Mouse (Mus musculus) G1E (cell line): Measurements from ENCODE around the gene Spocd1. TPM values are rescaled to one million over a fixed set of nuclear protein-coding genes. Genes with fewer than 3 reads are reported as not detected.

ENCODE experiments used
- ATAC-seq: 2 replicates; pipeline ENCODE4 v1.8.0; 2016; ENCODE audit warnings: mild to moderate bottlenecking; ENCODE audit not compliant: insufficient number of reproducible peaks, poor library complexity, low FRiP score, severe bottlenecking; ENCODE audit errors: extremely low read depth
- DNase-seq: peaks from one replicate; pipeline ENCODE4 v3.0.0; 2012; ENCODE audit warnings: low spot score
- H3K27me3 ChIP-seq: 2 replicates; pipeline ENCODE4 v1.6.1; 2012; ENCODE audit warnings: mild to moderate bottlenecking, low read length, inconsistent platforms; ENCODE audit not compliant: insufficient read depth
- H3K36me3 ChIP-seq: replicated peaks from 2 replicates; pipeline ENCODE3; 2012; ENCODE audit warnings: mild to moderate bottlenecking, inconsistent platforms
- H3K4me1 ChIP-seq: 2 replicates; pipeline ENCODE4 v1.6.1; 2012; ENCODE audit warnings: low read depth, low read length, inconsistent platforms, mixed read lengths; ENCODE audit not compliant: insufficient read depth
- H3K4me3 ChIP-seq: 2 replicates; pipeline ENCODE4 v1.5.1; 2012; ENCODE audit warnings: low read depth, mild to moderate bottlenecking, inconsistent platforms, low read length, moderate library complexity, mixed read lengths
- H3K9me3 ChIP-seq: replicated peaks from 2 replicates; pipeline ENCODE4 v1.6.1; 2012; ENCODE audit warnings: inconsistent platforms
- CTCF ChIP-seq: IDR thresholded peaks from 2 replicates; pipeline ENCODE4 v1.5.1; 2012; ENCODE audit warnings: low read depth, low read length, inconsistent platforms, mixed read lengths
- GATA1 ChIP-seq: IDR thresholded peaks from 2 replicates; pipeline ENCODE4 v1.6.1; 2012; ENCODE audit warnings: borderline replicate concordance, low read length, inconsistent platforms, mixed read lengths
- GATA2 ChIP-seq: IDR thresholded peaks from 2 replicates; pipeline ENCODE4 v1.6.1; 2012; ENCODE audit warnings: low read depth, low read length, inconsistent platforms, borderline replicate concordance
- POLR2AphosphoS5 ChIP-seq: IDR thresholded peaks from 2 replicates; pipeline ENCODE4 v1.6.1; 2012; ENCODE audit warnings: low read depth, low read length, inconsistent platforms; ENCODE audit not compliant: insufficient replicate concordance
- TAL1 ChIP-seq: conservative IDR thresholded peaks from 2 replicates; pipeline ENCODE4 v1.6.1; 2012; ENCODE audit warnings: low read depth, low read length, inconsistent platforms, mixed read lengths
- polyA plus RNA-seq: library from polyadenylated mRNA; stranded (reverse); fragments of >175 nt; gene quantifications from 2 replicates; pipeline ENCODE4 v1.2.3, GENCODE M21; 2012
- total RNA-seq, 2 experiments: library from RNA; stranded (forward) in 1 of 2; stranded (reverse) in 1 of 2; fragments of 200-1000 nt in 1 of 2; fragments of >200 nt in 1 of 2; fragmentation: Nextera tagmentation in 1 of 2; gene quantifications; 2 replicates each; pipeline ENCODE4 v1.2.3; 2014 to 2017

Gene Spocd1
- total and polyA plus RNA-seq, 3 experiments = not detected

DNA sequence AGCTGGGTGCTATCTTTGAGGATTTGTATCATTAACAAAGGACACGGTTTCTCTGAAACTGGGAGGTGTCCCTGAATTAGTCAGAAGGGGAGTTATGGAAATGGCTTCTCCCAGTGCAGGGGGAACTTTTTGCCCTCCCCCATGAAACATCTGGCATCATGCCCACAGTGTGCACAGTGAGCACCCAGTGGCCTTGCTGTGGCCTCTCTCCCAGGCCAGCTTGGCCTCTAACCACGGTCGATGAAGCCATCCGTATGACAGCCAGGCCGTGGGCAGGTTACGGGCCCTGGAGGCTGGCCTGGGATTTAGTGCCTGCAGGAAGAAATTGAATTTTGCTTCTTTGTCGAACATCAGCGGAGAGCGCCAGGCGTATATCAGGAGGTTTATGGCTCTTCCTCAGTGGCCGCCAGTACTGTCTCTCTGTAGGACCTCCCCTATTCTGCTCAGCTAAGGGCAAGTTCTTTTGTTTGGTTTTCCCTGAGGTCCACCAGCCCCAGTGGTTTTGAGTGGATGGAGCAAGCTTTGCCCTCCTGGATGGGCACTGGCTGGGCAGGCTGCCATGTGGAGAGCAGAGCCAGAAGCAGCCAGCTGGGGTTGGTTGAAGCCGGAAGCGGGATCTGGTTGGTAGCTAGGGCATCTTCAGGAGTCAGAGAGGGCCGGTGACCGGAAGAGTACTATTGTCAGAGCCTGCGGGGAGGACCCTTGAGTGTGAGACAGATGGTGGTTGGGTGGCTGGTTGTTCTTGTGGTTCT, 65.1 kb downstream of the Spocd1 start:
- Histone ChIP-seq H3K9me3 (no peaks in the 10 kb centered on the region), H3K27me3 (peaks cover 38% of the 10 kb centered on the region), H3K4me1 (no peaks in the 10 kb centered on the region), H3K4me3 (no peak overlapping the region), H3K36me3 (no peaks in the 10 kb centered on the region)
- TF ChIP-seq CTCF = no peak
- no peak for TF ChIP-seq TAL1
- no peak for TF ChIP-seq GATA2
- no peak for TF ChIP-seq POLR2AphosphoS5
- TF ChIP-seq GATA1 = no peak
- no peak for DNase-seq
- ATAC-seq = no peak

DNA sequence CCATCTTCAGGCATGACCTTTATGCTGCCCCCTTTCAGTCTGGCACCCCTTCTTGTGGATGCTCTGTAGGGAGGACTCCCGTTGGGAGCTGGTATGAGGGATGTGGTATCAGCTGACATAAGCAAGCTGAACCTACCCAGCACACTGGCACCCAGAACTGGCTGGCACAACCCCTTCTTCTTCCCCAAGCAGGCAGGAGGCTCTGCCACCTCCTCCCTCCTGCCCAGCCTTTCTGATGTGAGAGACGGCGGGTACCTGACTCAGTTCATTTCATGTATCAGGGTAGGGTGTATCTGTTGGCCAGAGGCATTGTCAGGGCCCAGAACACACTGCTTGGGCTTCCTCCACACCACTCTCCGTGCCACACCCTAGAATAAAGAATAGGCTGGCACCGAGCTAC, 65.7 kb downstream of the Spocd1 start:
- Histone ChIP-seq H3K27me3 (peaks cover 38% of the 10 kb centered on the region), H3K36me3 (no peaks in the 10 kb centered on the region), H3K9me3 (no peaks in the 10 kb centered on the region), H3K4me3 (no peak overlapping the region), H3K4me1 (no peaks in the 10 kb centered on the region)
- ATAC-seq = no peak
- DNase-seq = no peak
- TF ChIP-seq GATA1 (no peak), CTCF (no peak), GATA2 (no peak), POLR2AphosphoS5 (no peak), TAL1 (no peak)

DNA sequence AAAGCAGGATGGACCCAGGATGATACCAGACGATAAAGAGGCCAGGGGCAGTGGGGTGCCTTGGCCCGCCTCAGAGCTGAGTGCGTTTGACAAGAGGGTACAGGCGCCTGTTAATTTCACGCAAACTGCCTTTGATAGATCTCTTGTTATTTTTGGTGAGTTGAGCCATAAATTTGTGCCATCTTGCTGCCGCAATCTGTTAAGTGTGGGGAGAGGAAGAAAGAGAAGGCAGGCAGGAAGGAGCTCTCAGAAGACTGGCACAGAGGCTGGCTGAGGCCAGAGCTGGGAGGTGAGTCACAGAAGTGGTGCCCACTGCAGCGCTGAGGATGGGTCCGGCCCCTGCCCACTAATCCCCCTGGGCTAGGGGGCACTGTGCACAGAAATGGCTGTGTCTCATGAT, 66.2 kb downstream of the Spocd1 start:
- H3K27me3 ChIP-seq = peaks cover 37% of the 10 kb centered on the region
- no peaks in the 10 kb centered on the region for H3K9me3 ChIP-seq
- DNase-seq = no peak
- H3K4me1 ChIP-seq = no peaks in the 10 kb centered on the region
- TF ChIP-seq TAL1 = no peak
- TF ChIP-seq GATA1 = no peak
- TF ChIP-seq CTCF = no peak
- no peak for TF ChIP-seq GATA2
- TF ChIP-seq POLR2AphosphoS5 = no peak
- no peaks in the 10 kb centered on the region for H3K36me3 ChIP-seq
- no peak for ATAC-seq
- no peak overlapping the region for H3K4me3 ChIP-seq

DNA sequence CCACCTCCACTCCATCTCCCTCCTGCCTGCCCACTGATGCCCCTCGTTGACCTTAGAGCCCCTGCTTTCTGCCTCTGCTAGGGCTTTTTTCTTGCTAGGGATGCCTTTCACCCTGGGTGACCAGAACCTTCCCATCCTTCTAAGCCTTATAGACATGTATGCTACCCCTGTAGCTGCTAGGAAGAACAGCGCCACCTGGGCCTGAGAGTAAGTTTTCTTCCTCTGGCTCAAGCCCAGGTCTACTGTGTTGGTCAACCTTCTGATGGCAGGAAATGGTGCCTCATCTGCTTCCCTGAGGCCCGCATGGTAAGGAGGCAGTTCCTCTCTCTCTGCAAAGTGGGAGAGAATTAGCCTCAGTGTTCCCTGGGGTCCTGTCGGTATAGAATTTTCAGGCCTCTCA, 67.0 kb downstream of the Spocd1 start:
- no peak overlapping the region for H3K4me3 ChIP-seq
- TF ChIP-seq POLR2AphosphoS5 = no peak
- TF ChIP-seq GATA1 = no peak
- TF ChIP-seq CTCF = no peak
- no peak for TF ChIP-seq GATA2
- no peak for TF ChIP-seq TAL1
- H3K4me1 ChIP-seq = no peaks in the 10 kb centered on the region
- H3K36me3 ChIP-seq = no peaks in the 10 kb centered on the region
- ATAC-seq = no peak
- no peaks in the 10 kb centered on the region for H3K9me3 ChIP-seq
- H3K27me3 ChIP-seq = peaks cover 32% of the 10 kb centered on the region
- no peak for DNase-seq

DNA sequence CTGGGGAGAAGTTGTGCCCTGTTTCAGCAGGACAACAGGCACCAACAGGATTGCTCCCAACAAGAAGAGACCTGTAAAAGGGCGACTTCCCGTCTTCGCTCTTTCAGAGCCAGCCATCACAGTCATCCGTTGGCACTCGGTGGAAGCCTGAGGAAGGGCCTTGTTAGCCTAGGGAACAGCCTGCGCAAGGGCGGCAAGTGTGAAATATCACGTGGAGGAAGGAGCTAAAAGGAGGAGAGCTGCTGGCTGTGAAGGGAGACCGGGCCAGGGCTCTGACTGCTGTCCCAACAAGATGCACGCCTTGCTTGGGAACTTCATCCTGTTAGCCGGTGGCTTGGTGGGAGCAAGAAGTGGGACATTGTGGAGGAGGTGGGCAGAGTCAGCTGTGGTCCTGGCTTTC, 69.1 kb downstream of the Spocd1 start:
- no peaks in the 10 kb centered on the region for H3K4me1 ChIP-seq
- ATAC-seq (no peak), DNase-seq (no peak)
- H3K36me3 ChIP-seq = no peaks in the 10 kb centered on the region
- TF ChIP-seq POLR2AphosphoS5 = no peak
- no peak for TF ChIP-seq GATA2
- no peak for TF ChIP-seq GATA1
- no peak for TF ChIP-seq TAL1
- TF ChIP-seq CTCF = no peak
- no peaks in the 10 kb centered on the region for H3K9me3 ChIP-seq
- H3K4me3 ChIP-seq = no peak overlapping the region
- peaks cover 27% of the 10 kb centered on the region for H3K27me3 ChIP-seq

DNA sequence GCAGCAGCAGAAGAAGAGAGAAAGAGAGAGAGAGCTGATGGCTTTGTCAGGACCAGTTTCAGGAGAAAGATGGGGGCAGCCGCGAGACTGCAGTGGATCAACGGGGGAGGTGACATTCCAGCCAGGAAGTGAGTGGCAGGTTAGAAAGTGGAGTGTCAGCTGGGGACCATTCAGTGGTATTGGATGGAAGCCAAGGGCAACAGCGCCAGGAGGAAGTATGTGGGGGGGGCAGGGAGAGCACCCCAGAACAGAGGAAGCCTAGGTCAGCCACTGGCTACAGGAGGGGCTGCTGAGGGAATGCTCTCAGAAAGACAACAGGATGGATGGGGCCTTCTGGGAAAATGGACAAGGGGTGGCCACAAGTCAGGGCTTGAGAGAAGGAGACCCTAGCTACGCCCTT, 72.7 kb downstream of the Spocd1 start:
- Histone ChIP-seq H3K9me3 (no peaks in the 10 kb centered on the region), H3K4me1 (no peaks in the 10 kb centered on the region), H3K27me3 (peaks cover 28% of the 10 kb centered on the region), H3K36me3 (no peaks in the 10 kb centered on the region), H3K4me3 (no peak overlapping the region)
- DNase-seq = no peak
- TF ChIP-seq GATA1 (no peak), POLR2AphosphoS5 (no peak), GATA2 (no peak), TAL1 (no peak), CTCF (no peak)
- ATAC-seq = no peak
